Mouse (Mus musculus): ENCODE measurements around the gene Tmem208.

DNA sequence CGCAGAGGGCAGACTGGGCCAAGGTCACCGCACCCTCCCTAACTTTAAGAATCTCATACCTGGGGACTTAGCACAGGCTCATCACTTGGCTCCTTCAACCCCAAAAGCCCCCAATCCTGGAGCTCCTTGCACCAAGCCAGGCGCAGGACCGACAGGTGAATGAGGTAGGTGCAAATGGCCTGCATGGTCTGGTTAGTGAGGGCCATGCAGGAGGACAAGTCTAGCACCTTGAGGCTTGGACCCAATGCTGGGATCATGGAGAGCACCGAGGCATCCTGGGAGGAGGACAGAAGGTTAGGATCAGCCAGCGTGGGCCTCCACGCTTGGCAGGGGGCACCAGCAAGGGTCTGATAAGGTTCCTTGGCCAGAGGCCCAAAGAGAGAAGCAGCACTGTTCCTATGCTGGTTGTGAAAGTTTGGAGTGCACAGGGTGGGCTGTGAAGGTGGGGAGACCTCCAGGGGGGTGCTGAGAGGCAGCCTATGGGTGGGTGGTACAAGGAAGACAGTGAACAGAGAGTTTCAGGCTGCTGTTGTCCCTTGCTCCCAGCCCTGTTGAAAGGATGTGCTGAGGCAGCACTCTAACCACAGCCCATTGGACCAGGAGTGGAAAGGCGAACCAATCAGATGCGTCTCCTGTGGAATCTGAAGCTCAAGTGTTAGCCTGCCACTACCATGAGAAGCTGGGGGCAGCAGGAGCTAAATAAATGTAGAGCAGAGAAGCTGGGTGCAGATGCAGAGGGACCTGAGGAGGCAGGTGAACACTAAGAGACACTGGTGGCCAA, 12.3 kb upstream of the Tmem208 start:
- TF ChIP-seq CTCF (IDR thresholded peaks at IDR 0.05; ENCODE audit: control insufficient read depth, insufficient read depth, insufficient read length), result no peak
- TF ChIP-seq MYOG (IDR thresholded peaks at IDR 0.05; ENCODE audit: control insufficient read depth, extremely low read depth, insufficient read length), result no peak
- no peak for TF ChIP-seq USF1 (IDR thresholded peaks at IDR 0.05; ENCODE audit: low read depth)
- TF ChIP-seq MAX (IDR thresholded peaks at IDR 0.05), result no peak
- TF ChIP-seq CEBPB (IDR thresholded peaks at IDR 0.05; ENCODE audit: low read depth), result no peak

All from C2C12 (cell line).